Mouse (Mus musculus) adrenal gland, postnatal 25 days (tissue): Measurements from ENCODE around the gene Slf1. TPM values are rescaled to one million over a fixed set of nuclear protein-coding genes. Genes with fewer than 3 reads are reported as not detected.
"Not testable (repeated sequence)": the region's sequence is repeated elsewhere in the genome, so short reads cannot be mapped to it uniquely, and the experiment has no call there.

Experiments
- DNase-seq: peaks from one replicate; pipeline ENCODE4 v3.0.0; 2021; ENCODE audit warnings: mixed read lengths
- long read RNA-seq: library from polyadenylated mRNA; stranded (forward); transcript quantifications from one replicate; pipeline ENCODE4 v2.0.0, GENCODE M21; 2021
- total RNA-seq: library from RNA; stranded (reverse); gene quantifications from 2 replicates; pipeline ENCODE4 v1.2.3, GENCODE M21; 2021

The Slf1 gene
- 13.5 and 15.8 TPM in 2 replicates for total RNA-seq
- long read RNA-seq, transcript Slf1-201 (21 exons, 3,747 nt), result major isoform, 5 of 11 reads
- long read RNA-seq, partial matches to known transcripts, result 2 of 11 reads
- long read RNA-seq, other reads (novel, unspliced or antisense), result 4 of 11 reads

DNA sequence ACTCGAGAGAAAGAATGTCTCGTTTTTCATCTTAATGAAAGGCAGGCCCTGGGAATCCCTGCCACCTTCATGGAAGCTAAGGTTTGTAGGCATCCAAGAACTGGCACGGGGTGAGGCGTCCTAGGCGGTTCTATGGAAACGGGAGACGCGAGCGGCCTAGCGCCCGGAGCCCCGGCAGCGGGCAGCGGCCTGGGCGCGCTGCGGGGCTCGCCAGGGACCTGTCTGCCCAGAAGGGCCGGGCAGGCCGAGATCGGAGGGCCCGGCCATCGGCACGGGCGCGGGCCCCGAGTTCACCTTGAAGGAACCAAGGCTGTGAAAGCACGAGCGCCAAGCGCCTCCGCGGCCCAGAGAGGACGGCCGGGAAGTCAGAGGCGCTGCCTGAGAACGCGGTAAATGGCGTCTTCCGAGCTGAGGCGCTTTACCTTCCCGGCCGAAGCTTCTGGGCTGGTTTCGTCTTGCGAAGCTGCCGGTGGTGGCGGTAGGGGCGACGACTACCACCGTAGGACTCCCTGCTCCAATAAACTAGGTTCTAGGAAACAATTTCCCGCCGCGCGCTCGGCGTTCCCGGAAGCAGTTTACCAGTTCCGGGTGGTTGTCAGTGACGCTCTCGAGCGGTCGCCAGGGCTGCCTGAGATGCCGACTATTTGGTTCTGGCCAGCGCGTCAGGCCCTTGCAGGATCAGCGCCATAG lies at the start of gene Slf1, which contains the start of gene 2210408I21Rik:
Gene Slf1, minus strand, starts transcription at position 543 of the 690 bp plus-strand sequence.
Gene 2210408I21Rik, plus strand, starts transcription at position 610 of the 690 bp plus-strand sequence.
- peak; percentile 89 for DNase-seq

DNA sequence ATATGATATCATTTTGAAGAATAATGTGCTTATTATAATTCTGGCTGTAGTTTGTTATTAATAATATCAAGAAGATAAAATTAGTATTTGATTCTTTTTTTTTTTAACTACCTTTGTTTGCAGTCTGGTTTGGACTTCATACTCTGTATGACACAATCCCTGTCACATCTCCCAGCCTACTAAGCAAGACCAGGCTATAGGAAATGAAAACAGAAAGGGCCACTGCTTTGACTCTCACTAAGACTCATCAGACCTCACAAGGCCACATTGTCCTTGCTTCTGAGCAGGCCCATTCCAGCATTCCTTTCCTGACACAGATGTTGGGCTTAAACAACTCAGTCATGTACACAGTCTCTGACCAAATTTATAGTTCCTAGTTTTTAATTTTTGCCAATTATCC lies 42.7 kb upstream of the Slf1 start:
- no peak for DNase-seq

DNA sequence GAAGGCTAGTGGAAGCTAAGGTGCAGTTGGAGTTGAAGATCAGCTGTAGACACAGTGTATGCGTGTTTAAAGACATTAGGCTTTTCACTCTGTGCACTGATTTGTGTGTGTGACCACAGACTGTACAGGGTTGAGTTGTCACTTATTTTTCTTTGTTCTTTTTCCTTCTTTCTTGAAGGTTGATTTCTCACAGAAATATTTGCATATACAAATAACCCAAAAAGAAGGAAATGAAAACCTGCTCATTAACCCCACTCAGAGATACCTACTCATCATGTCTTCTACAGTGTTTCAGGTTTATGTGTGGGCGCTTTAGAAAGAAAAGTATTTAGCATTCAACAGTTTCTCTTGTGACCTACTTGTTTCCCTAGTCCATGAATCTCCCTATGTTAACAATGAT lies 5.6 kb upstream of the Slf1 start:
- no peak for DNase-seq

DNA sequence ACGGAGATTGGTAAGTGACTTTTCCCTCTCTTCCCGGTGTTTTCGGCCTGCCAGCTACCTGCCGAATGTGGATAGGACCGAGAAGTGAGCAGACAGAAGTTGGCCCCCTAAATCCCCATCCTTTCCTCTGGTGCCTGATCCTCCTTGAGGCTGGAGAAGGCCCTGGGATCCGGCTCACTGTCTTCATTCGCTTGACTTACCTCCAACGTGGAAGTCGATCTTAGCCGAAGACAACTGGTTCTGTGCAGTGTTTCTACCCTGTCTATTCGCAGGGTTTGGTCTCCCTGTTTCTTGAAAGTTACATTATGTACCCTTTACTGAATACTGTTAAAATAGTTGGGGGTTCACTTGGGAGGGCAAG lies 328 bp upstream of the Slf1 start:
- DNase-seq, result no peak

DNA sequence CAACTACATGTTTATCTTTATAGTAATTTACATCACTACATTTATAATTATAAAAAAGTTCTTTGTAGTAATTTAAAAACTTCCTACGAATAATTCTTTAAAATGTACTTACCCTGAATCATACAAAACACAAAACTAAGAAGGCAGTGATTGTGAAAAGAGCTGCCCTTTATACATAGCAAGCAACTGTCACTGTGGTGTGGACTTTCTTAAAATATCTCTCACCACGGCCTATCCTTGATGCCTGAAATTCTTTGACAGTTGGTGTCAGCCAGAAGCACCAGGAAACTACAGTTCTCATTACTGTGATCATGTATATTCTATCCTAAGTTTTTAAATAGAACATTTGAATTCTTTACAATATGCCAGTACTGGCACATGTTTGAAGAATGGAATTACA lies 4.1 kb downstream of the Slf1 start:
- DNase-seq, result no peak

DNA sequence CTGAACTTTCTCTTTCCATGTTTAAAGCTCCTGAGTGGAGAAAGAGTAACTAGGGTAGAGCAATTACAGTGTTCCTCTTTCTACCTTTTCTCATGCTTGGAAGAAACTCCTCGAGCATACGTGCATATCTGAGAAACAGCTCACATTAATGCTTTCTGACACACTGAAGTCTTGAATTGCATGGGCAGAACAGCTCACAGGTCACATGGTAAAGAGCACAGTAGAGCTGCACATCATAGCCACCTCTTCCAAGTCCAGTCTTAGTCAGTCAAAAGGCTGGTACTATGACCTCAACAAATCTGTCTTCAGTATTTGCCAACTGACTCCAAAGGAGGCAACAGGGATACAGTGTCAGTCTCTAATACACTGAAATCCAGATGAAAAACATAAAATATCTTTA lies 7.0 kb downstream of the Slf1 start:
- no peak for DNase-seq

DNA sequence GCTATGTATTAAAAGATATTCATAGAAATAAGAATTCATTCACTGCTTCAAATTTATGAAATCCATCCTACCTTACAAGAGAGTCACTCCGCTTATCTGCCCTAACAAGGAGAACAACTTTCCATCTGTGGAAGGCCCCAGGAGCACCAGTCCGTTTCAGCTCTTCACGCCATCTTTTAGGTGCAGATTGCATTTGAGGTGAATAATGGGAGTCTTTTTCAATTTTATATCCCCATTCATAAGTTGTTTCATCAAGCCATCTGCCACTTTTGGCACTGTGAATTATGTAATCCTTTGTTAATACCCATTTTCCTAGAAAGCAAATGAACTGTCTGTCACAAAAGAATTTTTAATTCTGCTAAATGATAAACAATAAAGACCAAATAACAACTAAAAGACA lies 10.1 kb downstream of the Slf1 start:
- no peak for DNase-seq

DNA sequence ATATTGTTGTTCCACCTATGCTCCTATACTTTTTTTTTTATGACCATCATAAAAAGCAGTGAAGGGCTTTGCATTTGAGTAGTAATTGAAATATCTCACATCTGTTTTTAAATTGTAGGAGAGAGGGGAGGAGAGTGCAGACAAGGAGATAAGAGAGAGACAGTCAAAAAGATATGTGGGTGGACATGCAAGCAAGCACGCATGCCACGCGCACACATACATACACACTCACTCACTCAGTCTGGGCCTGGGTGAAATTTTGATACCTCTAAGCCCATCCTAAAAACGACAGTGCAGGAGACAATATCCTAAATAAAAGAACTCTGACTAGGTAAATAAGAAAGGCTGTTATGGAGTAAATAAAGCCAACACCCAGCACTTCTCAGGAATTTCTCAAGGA lies 16.6 kb downstream of the Slf1 start:
- DNase-seq, result no peak

DNA sequence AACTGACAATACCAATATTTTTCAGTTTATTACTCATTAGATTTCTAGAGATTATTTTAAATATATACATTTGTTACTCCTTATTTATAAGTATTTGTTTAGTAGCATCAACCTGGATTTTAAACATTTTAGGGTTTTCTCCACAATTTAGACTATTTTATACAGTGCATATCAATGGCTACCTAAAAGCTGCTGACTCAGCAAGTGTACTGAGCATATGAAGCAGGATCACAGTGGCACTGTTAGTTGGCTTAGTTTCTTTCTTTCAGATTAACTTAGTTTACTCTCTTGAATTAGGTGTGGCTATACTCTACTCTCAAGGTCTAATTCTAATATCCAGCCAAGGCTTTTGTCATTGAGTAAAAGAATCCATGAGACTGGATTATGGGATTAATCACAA lies 27.5 kb downstream of the Slf1 start:
- DNase-seq, result no peak

DNA sequence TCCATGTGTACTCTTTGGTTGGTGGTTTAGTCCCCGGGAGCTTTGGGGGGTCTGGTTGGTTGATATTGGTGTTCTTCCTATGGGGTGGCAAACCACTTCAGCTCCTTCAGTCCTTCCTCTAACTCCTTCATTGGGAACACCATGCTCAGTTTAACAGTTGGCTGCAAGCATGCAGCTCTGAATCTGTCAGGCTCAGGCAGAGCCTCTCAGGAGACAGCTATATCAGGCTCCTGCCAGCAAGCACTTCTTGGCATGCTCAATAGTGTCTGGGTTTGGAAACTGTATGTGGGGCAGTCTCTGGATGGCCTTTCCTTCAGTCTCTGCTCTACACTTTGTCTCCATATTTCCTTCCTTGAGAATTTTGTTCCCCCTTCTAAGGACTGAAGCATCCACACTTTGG lies 42.4 kb downstream of the Slf1 start:
- not testable (repeated sequence) for DNase-seq

DNA sequence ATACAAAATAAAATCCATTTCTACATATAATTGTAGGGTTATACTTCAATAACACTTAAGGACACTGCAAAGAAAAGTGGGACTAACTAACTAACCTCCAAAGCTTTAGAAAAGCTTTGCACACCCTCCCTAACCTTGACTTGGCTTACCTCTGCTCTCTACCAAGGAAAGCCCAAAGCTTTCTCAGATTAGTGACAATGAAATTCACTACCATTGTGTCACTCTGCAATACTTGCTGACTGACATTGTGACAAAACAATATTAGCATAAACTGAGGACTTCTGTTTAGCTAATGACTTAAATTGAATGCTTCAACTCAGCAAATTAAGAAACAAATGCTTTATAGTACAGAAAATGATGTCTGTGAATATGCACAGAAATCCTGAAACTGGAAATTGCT lies 63.2 kb downstream of the Slf1 start:
- no peak for DNase-seq

DNA sequence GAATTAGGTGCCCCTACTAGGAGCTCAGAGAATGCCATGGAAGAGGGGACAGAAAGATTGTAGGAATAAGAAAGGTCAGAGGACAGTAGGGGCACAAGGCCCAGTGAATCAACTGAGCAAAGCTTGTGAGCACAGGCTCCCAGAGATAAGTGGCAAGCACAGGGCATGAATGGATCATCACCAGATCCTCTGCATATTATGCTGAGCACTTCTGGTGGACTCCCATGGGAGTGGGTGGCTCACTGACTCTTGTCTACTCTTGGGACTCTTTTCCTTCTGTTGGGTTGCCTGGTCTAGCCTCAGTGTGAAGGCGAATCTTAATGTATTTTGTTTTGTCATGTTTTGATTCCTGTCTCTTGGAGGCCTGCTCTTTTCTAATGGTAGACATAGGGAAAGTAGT lies 66.4 kb downstream of the Slf1 start:
- DNase-seq, result no peak

DNA sequence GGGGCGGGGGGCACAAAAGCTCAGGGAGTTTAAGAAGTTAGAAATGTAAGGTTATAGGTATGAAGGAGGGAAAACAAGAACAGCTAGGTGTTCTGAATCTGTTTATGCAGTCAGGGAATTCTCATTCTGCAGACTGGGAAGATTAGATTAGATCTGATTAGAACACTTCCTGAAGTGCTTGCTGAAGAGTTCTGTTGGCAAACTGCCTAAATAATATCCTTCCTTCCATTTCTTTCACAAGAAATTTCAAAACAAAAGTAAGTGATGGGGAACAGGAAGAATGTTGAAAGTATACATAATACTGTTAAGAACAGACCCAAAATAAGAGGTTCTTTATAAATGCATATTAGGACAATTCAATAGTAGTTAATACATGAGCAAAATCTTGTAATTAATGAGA lies 72.1 kb downstream of the Slf1 start:
- no peak for DNase-seq

DNA sequence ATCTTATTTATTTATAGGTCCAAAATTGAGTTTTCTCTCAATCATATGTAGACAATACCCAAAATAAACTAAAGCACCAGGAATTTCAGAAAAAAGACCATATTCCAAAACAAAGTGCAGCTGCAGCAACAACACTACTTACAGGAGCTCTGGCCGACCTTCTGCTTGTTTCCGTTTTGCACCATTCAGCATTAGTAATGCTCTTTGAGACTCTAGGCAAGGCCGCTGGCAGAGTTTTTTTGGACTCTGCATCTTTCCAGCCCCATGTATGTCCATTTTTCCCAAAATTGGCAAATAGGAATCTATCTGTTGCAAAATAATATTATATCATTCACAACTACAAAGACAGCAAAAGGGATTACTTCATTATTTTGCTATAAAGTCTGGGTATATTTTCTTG lies 85.5 kb downstream of the Slf1 start:
- peak; percentile 22 for DNase-seq

DNA sequence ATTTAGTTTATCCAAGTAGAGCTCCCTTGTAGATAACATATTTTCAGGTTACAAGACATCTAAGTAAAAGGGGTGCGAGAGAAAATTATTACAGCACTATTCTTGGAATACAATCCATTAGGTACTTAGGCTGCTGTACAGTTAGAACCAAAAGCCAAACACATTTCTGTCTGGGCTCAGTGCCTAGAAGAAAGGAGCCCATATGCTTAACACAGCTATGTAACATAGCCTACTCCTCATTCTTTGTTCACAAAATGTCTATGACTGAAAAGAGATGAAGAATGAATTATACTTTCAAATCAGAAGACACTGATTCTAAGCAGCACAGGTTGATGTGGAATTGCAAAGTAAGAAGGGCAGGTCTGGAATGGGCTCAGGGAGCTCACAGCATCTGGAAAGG lies 86.8 kb downstream of the Slf1 start:
- DNase-seq, result no peak

DNA sequence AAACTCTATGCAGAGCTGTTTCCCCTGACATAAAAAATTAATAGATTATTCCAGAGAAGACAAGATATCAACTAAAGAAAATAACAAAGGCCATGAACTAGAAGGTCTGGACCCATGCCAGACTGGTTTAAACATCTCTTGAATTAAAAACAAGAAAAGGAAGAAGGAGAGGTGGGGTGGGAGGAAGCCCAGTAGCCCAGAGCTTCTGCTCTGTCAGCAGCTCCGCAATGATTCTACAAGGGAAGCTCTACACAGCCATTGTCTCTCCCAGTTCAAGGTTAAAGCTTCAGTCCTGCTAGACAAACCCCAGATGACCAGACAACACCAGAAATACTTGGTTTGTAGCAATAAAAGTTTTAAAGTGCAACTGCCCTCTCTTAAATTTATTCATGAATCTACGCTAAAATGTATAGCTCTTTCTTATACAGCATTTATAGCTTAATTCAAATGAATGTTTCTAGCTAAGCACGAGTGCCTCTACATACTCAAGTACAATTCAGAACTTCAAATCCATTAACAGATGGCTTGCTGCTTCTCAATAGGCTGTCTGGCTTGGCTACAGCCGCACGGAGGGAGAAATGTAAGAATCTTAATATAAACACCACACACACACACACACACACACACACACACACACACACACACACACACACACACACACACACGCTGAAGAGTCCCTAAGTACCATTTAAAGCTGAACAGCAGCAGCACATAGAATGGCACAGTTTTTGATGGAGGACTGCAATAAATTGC lies 87.9 kb downstream of the Slf1 start:
- DNase-seq, result no peak

DNA sequence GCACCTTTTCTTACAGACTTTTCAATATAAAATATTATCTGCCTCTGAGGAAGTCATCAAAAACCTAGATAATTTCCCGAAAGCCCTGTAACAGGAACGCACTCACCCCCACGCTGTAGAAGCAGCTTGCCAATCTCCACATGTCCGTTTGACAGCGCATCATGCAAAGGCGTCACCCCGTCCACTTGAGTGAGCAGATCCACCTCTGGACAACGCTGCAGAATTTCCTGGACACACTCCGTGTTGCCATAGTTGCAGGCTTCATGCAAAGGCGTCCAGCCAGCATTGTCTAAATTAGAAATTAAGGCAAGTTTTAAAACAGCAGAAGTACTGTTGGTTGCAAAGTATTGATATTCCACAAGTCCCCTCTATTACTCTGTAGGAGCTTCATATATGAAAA lies 88.9 kb downstream of the Slf1 start:
- no peak for DNase-seq

DNA sequence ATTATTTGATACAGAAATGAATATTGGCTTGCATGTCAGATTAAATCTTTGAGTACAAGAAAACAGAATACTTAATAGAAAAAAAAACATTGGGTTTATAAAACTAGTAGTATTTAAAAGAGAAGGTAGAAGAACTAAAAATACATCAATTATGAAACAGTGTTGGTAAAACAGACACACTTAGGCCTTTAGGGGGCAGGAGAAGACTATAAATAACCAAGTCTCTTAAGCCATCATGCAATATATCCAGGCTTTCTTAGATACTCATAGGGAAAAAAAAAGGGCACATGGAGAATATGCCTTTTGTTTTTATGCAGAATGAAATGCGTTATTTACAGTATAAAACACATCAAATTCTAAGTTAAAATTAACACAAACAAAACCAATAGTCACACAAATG lies 89.9 kb downstream of the Slf1 start:
- no peak for DNase-seq

DNA sequence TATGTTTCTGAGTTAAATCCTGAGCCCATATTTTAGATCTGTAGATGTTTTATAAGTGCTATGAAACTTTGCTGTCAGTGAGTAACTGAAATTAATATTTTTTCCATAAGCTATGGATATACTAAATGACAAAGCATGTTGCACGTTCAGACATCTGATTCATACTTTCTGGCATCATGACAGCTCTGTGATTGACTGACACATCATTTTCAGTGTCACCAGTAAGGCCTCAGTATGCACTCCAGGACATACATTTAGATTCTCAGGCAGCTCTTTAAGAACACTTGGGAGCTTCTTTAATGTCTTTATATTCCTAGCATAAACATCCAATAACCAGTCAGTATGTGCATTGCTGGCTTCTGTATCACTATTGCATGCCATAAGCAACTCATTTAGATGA lies 91.9 kb downstream of the Slf1 start:
- no peak for DNase-seq

DNA sequence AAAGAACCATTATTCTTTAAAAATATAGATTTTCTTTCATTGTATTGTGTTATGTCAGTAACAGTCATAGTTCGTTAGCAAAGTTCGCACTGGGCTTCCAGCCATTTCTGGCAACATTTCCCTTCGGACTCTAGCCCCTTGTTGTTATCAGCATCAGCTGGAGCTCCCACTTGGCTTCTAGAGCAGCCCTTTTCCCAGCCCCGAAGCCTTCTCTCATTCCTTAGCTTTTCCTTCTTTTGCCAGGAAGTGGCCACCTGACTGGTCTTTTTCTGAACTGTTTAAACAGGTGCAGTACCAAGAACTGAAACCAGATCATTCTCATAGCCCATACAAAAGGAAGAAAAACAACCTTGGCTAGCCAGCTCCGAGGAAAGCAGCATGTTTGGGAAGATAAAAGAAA lies 105.7 kb downstream of the Slf1 start:
- no peak for DNase-seq

DNA sequence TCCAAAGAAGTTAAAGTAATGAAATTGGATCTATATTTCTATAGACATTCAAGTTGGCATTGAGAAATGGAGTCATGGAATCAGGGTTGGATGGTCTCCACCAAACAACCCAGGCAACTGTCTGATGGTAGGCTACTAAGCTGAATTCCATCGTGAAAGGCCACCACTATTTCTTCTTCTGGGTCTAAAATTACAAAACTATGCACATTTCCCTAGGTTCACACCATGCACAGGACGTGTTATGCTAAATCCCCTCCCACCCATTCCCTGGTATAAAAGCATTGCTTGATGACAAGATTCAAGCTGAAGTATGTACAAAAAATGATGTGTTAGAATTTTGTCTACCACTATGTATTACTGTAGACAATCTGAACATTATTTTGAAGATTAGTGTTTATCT lies 116.4 kb downstream of the Slf1 start:
- no peak for DNase-seq

DNA sequence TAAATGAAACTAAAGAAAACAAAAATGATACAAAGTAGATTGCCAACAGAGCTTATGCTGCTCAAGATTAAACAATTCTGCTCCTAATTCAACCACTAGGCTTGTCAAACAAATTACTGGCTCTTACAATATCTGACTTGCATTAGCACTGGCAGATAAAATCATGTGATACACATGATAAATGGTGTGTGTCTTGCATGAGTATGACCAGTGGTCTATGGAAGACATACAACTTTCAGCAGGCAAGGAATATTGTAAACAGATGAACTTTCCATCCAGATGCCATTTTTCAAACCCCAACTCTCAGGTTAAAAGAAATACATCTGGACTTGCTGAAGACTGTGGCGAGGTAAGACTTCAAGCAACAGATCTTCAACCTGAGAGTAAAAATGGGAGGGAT lies 131.6 kb downstream of the Slf1 start:
- DNase-seq, result no peak

DNA sequence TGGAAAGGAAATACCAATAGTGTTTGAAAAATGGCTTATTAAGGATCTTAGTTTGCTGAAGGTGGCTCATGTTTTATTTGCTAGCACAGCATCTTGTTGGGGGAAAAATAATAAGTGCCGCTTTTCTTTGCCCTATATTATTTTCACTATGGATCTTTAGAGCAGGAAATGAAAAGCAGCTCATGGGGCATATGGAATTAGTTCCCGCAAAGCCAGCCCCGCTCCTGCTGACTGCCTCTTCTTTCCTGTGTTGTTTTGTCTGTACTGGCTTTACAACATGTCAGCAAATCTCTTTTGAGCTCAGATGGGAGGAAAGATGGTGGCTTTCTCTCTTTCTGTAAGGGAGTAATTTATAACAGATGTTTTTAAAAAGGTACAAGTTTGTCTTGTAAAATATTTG lies 132.6 kb downstream of the Slf1 start:
- DNase-seq, result no peak
